Mouse (Mus musculus): Measurements from ENCODE around the gene Prkci. TPM values are rescaled to one million over a fixed set of nuclear protein-coding genes. Genes with fewer than 3 reads are reported as not detected.

Gene Prkci
- polyA plus RNA-seq, 1 experiment: 240 TPM

DNA sequence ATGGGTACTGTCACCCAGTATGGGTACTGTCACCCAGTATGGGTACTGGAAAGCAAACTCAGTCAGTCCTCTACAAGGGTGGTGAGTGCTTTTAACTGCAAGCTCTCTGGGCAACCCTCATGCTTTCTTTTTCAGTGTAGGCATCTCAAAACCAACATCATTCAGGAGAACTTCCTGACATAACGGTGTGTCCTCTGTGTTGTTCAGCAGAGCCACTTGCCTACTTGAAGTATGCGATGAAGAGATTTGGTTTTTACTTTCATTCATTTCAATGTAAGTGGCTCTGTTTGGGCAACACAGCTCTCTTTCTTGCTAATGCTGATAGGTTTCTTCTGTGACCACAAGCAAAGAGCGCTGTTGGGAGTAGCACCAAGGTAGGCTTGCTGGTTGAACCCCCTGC is 89.5 kb downstream of the Prkci start:
- Histone ChIP-seq H3K4me3 (ENCODE audit: low read depth, low read length) (no peak overlapping the region), H3K4me1 (ENCODE audit: control insufficient read depth, insufficient read depth, low read length) (peaks cover 4% of the 10 kb centered on the region), H3K27me3 (ENCODE audit: control insufficient read depth, insufficient read depth, low read length, poor library complexity, severe bottlenecking) (no peaks in the 10 kb centered on the region), H3K9ac (ENCODE audit: low read depth, poor library complexity, severe bottlenecking) (no peak overlapping the region), H3K36me3 (ENCODE audit: control insufficient read depth, insufficient read depth, low read length, poor library complexity, severe bottlenecking) (no peaks in the 10 kb centered on the region), H3K27ac (ENCODE audit: insufficient read depth, low read length) (no peak overlapping the region), H3K9me3 (replicated peaks; ENCODE audit: control insufficient read depth, insufficient read depth, low read length, poor library complexity, severe bottlenecking) (no peaks in the 10 kb centered on the region)
- no peak for TF ChIP-seq CTCF (IDR thresholded peaks at IDR 0.05; ENCODE audit: low read depth, low read length)
- no peak for TF ChIP-seq EP300 (IDR thresholded peaks at IDR 0.05; ENCODE audit: insufficient read depth, low read depth, low read length)
- TF ChIP-seq POLR2A (IDR thresholded peaks at IDR 0.05; ENCODE audit: insufficient read depth, low read length): no peak

DNA sequence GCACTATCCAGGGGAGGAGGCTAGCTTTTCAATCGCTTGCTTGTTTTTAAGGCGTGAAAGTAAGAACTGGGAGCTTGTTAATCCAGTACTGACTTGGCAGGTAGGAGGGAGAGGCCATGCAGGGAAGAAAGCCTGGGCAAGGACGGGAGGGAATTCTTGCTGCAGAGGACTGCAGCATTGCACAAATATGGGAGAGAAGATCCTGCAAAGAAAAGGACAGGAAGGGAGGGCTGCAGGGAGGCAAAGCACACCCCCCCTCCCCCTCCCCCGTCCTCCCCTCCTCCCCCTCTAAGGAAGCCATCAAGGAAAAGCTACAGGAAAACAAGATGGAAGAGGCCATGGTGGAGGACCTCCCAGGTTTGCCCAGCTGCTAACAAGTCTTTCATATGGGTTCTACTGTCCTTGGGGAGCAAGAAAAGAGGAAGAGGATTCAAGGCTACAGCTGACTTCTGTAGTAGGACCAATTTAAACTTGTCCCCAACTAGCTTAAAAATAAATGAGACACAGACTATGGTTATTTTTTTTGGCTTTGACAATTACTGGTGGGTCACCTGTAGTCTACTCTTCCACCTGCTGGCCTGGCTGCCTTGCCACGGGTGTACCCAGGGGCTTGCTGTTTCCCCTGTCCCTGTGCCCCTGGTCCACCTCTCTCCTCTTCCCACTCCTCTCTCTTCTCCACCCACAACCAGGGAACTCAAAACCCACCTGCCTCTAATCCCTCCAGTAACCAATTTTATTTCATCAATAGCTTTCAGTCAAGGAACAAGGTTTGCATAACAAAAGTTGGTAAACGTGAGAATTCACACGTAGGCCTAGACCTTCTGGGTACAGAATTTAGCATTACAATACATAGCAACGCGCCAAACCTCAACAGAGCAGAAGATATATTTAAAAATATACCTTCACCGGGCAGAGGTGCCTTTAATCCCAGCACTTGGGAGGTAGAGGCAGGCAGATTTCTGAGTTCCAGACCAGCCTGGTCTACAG is 93.5 kb downstream of the Prkci start:
- no peaks in the 10 kb centered on the region for H3K27me3 ChIP-seq (ENCODE audit: control insufficient read depth, insufficient read depth, low read length, poor library complexity, severe bottlenecking)
- H3K27ac ChIP-seq (ENCODE audit: insufficient read depth, low read length): peak overlapping the region; percentile 93
- no peak overlapping the region; the same call in 1 of the 2 replicates for H3K4me3 ChIP-seq (ENCODE audit: low read depth, low read length)
- no peaks in the 10 kb centered on the region for H3K36me3 ChIP-seq (ENCODE audit: control insufficient read depth, insufficient read depth, low read length, poor library complexity, severe bottlenecking)
- H3K4me1 ChIP-seq (ENCODE audit: control insufficient read depth, insufficient read depth, low read length): peaks cover 8% of the 10 kb centered on the region
- TF ChIP-seq EP300 (IDR thresholded peaks at IDR 0.05; ENCODE audit: insufficient read depth, low read depth, low read length) (peak; percentile 59; the same call in 1 of the 2 replicates), CTCF (IDR thresholded peaks at IDR 0.05; ENCODE audit: low read depth, low read length) (no peak)
- H3K9ac ChIP-seq (ENCODE audit: low read depth, poor library complexity, severe bottlenecking): no peak overlapping the region
- no peaks in the 10 kb centered on the region for H3K9me3 ChIP-seq (replicated peaks; ENCODE audit: control insufficient read depth, insufficient read depth, low read length, poor library complexity, severe bottlenecking)

DNA sequence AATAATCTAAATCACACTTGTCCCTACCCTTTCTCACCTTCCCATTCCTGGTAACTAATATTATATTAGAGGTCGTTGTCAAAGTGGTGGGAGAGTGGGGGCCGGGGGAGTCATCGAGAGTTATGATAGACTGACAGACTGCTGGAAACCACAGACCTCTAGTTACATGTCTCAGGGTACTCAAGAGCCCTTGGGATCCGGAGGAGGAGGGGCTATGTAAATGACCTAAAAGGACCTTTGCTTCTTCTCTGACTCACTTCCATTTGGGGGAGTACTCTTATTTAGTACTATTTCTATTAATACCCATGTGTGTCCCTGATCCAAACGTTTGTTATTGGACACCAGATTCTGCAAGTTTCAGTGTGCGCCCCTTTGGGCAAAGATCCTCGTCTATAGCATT is 94.4 kb downstream of the Prkci start:
- Histone ChIP-seq H3K4me1 (ENCODE audit: control insufficient read depth, insufficient read depth, low read length) (peaks cover 8% of the 10 kb centered on the region), H3K36me3 (ENCODE audit: control insufficient read depth, insufficient read depth, low read length, poor library complexity, severe bottlenecking) (no peaks in the 10 kb centered on the region), H3K27ac (ENCODE audit: insufficient read depth, low read length) (peak overlapping the region; percentile 76), H3K27me3 (ENCODE audit: control insufficient read depth, insufficient read depth, low read length, poor library complexity, severe bottlenecking) (no peaks in the 10 kb centered on the region), H3K4me3 (ENCODE audit: low read depth, low read length) (no peak overlapping the region), H3K9ac (ENCODE audit: low read depth, poor library complexity, severe bottlenecking) (no peak overlapping the region), H3K9me3 (replicated peaks; ENCODE audit: control insufficient read depth, insufficient read depth, low read length, poor library complexity, severe bottlenecking) (no peaks in the 10 kb centered on the region)
- TF ChIP-seq POLR2A (IDR thresholded peaks at IDR 0.05; ENCODE audit: insufficient read depth, low read length): no peak
- no peak for TF ChIP-seq CTCF (IDR thresholded peaks at IDR 0.05; ENCODE audit: low read depth, low read length)
- no peak for TF ChIP-seq EP300 (IDR thresholded peaks at IDR 0.05; ENCODE audit: insufficient read depth, low read depth, low read length)

DNA sequence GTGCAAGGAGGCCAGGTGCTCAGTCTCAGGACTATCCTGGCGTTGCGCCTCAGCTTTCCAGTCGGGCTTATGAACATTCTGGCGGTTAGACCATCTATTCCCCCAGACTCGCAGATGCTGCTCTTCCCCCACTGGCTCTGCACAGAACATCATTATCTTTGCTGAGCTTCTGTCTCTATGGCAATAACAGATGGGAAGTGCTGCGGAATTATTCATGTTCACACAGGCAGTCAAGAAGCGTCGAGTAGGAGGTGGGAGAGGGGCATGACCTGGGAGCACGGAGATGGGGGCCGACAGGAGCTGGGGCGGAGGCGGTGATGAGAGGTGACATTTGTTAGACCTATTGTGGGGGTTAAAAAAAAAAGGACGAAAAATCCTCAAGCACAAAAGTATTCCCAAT is 97.6 kb downstream of the Prkci start:
- Histone ChIP-seq H3K4me1 (ENCODE audit: control insufficient read depth, insufficient read depth, low read length) (peaks cover 7% of the 10 kb centered on the region), H3K36me3 (ENCODE audit: control insufficient read depth, insufficient read depth, low read length, poor library complexity, severe bottlenecking) (peaks cover 10% of the 10 kb centered on the region), H3K4me3 (ENCODE audit: low read depth, low read length) (no peak overlapping the region), H3K27me3 (ENCODE audit: control insufficient read depth, insufficient read depth, low read length, poor library complexity, severe bottlenecking) (no peaks in the 10 kb centered on the region), H3K27ac (ENCODE audit: insufficient read depth, low read length) (no peak overlapping the region), H3K9ac (ENCODE audit: low read depth, poor library complexity, severe bottlenecking) (peak overlapping the region; percentile 98), H3K9me3 (replicated peaks; ENCODE audit: control insufficient read depth, insufficient read depth, low read length, poor library complexity, severe bottlenecking) (no peaks in the 10 kb centered on the region)
- TF ChIP-seq EP300 (IDR thresholded peaks at IDR 0.05; ENCODE audit: insufficient read depth, low read depth, low read length) (no peak), CTCF (IDR thresholded peaks at IDR 0.05; ENCODE audit: low read depth, low read length) (no peak), POLR2A (IDR thresholded peaks at IDR 0.05; ENCODE audit: insufficient read depth, low read length) (no peak)

DNA sequence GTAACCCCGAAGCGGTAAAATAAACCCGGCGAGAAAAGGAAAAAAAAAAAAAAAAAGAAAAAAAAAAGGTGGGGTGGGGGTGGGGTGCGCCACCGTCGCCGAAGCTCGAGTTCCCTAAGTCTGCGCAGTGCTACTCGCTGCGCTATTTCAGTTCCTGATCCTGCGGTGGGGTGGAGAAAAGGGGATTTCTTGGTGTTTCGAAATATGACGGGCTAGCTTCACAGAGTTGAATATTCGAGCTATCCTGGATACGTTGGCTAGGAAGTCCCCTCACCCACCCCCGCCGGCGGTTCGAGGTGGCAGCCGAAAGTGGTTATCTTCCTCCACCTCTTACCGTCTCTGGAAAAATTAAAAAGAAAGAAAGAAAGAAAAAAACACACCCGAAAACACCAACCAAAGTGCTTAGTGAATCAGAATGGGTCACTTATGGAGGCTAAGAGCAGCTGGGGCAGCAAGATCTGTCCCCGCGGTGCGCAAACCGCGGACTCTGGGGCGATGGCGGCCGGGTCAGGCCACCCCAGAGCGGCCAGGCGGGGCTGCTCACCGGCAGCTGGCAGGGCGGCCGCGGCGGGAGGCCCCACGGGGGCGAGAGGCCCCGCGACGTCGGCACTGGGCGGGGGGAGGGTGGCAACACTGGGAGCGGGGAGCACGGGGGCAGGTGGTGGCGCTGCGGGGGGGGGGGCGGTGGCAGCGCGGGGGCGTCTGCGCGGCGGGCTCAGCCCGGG is 98.2 kb downstream of the Prkci start:
- Histone ChIP-seq H3K27ac (ENCODE audit: insufficient read depth, low read length) (peak overlapping the region; percentile 80), H3K36me3 (ENCODE audit: control insufficient read depth, insufficient read depth, low read length, poor library complexity, severe bottlenecking) (peaks cover 14% of the 10 kb centered on the region), H3K9me3 (replicated peaks; ENCODE audit: control insufficient read depth, insufficient read depth, low read length, poor library complexity, severe bottlenecking) (no peaks in the 10 kb centered on the region), H3K27me3 (ENCODE audit: control insufficient read depth, insufficient read depth, low read length, poor library complexity, severe bottlenecking) (no peaks in the 10 kb centered on the region), H3K4me3 (ENCODE audit: low read depth, low read length) (peak overlapping the region; percentile 57), H3K4me1 (ENCODE audit: control insufficient read depth, insufficient read depth, low read length) (peaks cover 7% of the 10 kb centered on the region), H3K9ac (ENCODE audit: low read depth, poor library complexity, severe bottlenecking) (peak overlapping the region; percentile 98)
- TF ChIP-seq CTCF (IDR thresholded peaks at IDR 0.05; ENCODE audit: low read depth, low read length) (no peak), EP300 (IDR thresholded peaks at IDR 0.05; ENCODE audit: insufficient read depth, low read depth, low read length) (no peak), POLR2A (IDR thresholded peaks at IDR 0.05; ENCODE audit: insufficient read depth, low read length) (no peak)
